Mouse (Mus musculus): ENCODE measurements around the gene Tbc1d22a.

The Tbc1d22a gene

DNA sequence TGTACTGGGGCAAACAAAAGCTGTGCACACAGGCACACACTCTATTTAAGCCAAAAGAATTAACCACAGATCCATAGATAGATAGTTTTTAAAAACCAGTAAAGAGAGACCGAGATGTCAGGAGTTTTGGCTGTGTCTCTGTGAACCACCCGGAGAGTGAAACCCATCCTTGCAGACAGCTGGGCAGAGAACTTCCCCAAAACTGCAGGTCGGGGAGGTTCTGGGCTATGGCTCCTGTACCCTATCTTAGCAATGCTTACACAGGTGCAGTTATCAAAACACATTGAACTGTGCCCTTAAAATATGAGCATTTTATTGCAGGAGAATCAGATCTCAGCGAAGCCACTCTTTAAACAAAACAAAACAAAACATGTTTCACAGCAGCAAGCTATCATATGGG is 33.8 kb upstream of the Tbc1d22a start:
- no peak for DNase-seq (ENCODE audit: inconsistent age in 2 of 2, low spot score in 1 of 2)

DNA sequence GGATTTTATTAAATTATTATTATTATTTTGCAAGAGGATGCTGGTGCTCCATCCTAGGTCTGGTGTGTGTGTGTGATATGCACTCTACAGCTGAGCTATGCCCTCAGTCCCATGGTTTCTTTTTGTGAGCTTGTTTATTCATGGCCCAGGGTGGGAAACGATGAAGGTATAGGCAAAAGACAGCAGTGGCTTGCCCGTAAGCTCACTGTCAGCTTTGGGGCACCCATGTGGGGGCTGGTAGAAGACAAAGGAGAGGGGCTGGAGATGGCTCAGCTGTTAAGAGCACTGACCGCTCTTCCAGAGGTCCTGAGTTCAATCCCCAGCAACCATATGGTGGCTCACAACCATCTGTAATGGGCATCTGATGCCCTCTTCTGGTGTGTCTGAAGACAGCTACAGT is 32.9 kb upstream of the Tbc1d22a start:
- DNase-seq (ENCODE audit: inconsistent age in 2 of 2, low spot score in 1 of 2): peak in 1 of 2 experiments; percentile 28

DNA sequence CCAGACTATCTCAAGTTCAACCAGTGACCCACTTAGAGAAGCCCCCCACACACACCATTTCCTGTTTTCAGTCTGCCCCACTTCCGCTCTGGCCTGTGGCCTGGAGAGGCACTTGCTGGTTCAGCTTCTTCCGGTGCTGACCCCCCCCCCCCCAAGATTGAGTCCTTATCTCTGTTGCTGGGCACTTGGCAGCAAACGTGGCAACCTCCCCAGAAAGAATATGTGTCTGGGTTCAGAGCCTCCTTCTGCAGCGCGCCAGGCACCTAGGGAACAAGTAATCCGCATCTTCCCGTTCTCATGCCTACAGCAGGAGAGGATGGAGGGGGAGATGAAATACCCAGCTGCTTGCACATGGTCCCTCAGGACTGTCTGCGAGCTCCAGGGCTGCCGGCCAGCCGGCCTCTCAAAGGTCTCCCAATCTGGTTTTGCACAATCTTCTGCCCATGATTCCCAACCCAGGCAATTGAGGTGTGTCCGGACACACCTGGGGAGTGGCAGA is 32.3 kb upstream of the Tbc1d22a start:
- peak in 1 of 2 experiments; percentile 67 for DNase-seq (ENCODE audit: inconsistent age in 2 of 2, low spot score in 1 of 2)

DNA sequence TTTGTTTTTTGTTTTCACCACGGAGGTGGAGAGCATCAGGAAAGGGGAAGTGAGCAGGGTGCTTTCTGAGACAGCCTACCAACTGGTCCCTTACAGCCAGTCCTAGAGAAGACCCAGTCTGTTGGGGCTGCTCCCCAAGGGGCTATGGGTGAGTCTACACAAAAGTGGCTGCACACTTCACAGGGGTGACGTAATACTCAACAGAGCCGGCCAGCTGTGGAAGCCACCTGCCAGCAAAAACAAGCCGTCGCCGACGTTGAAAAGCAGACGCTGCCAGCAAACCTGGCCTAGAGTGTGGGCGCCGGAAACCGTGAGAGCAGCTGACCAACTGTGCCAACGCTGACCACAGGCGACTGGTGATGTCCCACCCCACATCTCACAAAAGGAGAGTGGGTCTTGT is 31.6 kb upstream of the Tbc1d22a start:
- DNase-seq (ENCODE audit: inconsistent age in 2 of 2, low spot score in 1 of 2): peak; percentile 51 to 72

DNA sequence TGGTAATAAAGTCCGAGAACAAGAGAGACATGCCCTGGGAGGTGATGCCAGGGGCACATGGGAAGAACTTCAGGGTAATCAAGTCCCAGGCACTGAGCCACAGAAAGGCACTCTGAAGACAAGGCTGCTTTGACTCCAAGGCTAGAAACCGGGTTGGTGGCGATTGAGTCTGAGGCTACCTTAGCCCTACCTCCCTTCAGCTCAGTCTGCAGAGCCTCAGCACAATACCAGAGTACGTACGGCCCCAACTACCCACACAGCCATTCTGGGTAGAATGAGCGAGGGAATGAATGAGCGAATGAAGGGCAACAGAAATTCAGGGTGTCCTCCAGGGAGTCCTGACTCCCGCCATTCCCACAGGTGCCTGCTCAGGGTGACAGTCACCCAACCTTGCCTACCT is 30.8 kb upstream of the Tbc1d22a start:
- DNase-seq (ENCODE audit: inconsistent age in 2 of 2, low spot score in 1 of 2): peak in 1 of 2 experiments; percentile 47

DNA sequence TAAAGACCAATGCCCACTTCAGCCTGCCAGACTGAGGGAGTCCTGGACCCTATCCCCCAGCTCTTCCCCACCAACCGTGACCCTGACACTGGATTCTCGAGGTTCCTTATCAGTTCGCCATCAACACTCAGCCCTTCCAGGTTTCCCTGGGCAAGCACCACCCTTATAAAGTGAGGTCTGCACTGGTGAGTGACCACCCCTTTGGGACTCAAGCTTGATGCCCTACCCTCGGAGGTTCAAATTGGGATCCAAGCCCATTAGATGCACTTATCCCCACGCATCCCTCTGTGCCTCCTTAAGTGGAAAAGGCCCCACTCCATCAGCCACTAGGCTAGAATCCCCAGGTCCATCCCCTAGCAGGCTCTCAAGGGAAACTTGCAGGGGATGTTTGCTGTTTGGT is 30.2 kb upstream of the Tbc1d22a start:
- peak in 1 of 2 experiments; percentile 56 for DNase-seq (ENCODE audit: inconsistent age in 2 of 2, low spot score in 1 of 2)

DNA sequence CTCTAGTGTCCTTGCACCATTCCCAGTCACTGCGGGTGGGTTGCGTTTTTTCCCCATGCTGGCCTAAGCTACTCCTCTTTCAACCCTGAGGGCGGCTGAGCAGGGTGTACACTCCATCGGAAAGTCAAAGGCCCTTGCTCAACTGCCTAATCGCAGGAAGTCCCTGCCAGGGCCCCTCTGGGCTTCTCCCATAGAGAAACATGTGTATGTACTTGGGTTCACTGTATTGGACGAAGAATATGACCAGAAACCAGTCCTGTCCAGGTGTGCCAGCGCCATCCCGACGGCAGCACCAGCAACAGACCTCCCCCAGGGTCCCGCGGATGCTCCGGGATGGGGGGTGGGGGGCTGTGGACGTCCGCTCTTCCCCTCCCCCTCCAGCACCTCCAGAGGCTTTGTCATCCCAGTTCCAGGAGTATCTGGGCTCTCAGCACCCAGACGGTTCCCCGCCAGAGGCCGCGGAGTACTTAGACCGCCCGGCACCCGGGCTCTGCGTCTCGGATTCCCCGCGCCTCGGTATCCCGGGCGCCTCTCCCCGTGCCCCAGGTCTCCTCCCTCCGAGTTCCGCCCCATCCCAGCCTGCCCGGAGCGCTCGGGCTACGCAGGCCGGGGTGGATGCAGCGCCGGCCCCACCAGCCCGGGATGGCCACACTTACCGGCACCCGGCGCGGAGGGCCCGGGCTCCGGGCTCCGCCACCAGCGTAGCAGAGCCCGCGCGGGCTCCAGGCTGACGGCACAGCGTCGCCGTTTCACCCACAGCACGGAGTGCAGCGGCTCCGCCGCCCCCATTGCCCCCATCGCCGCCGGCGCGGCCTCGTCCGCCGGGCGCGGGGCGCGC is 29.2 kb upstream of the Tbc1d22a start:
- DNase-seq (ENCODE audit: inconsistent age in 2 of 2, low spot score in 1 of 2): peak; percentile 74 to 90

DNA sequence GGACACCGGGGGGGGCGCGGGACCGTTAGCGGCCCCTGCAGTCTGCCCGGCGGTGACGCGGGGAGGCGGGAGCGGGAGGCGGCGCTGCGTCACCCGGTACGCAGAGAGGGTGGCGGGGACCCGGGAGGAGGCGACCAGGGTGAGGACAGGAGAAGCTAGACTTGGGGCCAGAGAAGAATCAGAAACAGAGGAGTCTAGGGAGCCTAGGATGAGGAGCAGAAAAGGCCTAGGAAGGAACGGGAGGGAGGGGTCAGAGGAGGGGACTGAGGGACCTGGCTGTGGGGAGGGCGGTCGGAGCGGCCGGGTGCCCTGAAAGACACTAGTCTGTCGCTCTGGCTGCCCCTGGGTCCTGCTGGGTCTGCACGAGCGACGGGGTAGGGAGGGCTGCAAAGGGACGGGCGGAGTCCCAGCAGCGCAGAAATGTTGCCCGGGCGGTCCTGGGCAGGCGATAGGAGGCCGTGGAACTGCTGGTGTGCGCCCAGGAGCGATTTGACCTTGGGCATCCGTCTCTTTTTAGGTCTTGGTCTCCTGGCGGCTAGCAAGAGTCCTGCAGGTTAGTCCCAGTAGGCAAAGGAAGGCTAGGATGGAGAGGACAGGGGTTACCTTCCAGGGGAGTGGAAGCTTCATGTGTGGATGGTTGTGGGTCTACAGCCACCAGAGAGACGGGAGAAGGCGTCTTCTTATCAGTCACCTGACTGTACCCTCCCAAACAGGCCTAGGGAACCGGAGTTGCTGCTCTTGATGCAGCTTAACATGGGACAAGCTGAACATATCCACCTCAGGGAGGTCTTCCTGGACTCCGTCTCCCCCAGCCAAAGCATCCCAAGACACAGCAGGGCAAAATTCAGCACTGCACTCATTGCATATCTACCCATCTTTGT is 28.3 kb upstream of the Tbc1d22a start, which contains the start of gene Cerk:
Gene Cerk (minus strand): TSS at position 453 of the 881 bp plus-strand sequence.
- peak; percentile 91 to 96 for DNase-seq (ENCODE audit: inconsistent age in 2 of 2, low spot score in 1 of 2)

DNA sequence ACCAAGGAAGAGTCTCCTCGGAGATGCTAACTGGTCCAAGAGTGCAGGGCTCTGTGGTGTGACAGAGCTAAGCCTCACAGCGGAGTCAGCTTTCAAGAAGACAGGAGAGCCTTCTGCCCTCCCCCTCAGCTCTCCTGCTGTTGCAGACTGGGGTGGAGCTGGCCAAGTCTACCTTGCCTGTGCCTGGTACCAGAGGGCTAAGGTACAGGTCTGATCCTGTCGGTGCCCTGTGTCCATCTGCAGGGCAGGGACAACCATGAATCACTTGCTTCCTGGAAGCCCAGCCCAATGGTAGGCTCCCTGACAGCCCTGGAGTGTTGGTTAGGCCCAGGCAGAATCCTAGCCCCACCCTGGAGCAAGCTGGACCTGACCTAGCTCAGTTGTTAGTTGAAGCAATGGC is 27.6 kb upstream of the Tbc1d22a start:
- peak in 1 of 2 experiments; percentile 69 for DNase-seq (ENCODE audit: inconsistent age in 2 of 2, low spot score in 1 of 2)

DNA sequence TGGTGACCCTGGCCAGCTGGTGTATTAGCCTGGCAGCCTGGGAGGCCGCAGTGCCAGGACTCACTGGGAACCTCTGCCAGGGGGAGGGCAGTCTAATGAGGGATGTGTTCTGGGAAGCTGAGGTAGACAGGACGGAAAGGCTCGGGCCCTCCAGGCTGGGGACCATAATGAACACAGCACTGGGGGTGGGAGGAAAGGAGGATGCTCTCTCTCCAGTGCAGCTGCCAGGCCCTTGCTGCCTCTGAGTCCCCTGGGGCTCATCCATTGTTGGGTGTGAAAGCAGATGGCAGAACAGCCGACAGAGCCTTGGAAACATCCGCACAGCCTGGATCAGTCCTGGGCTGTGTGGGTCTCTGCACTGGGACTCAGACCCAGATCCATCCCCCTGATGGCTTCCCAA is 26.1 kb upstream of the Tbc1d22a start:
- DNase-seq (ENCODE audit: inconsistent age in 2 of 2, low spot score in 1 of 2): peak; percentile 64 to 77

DNA sequence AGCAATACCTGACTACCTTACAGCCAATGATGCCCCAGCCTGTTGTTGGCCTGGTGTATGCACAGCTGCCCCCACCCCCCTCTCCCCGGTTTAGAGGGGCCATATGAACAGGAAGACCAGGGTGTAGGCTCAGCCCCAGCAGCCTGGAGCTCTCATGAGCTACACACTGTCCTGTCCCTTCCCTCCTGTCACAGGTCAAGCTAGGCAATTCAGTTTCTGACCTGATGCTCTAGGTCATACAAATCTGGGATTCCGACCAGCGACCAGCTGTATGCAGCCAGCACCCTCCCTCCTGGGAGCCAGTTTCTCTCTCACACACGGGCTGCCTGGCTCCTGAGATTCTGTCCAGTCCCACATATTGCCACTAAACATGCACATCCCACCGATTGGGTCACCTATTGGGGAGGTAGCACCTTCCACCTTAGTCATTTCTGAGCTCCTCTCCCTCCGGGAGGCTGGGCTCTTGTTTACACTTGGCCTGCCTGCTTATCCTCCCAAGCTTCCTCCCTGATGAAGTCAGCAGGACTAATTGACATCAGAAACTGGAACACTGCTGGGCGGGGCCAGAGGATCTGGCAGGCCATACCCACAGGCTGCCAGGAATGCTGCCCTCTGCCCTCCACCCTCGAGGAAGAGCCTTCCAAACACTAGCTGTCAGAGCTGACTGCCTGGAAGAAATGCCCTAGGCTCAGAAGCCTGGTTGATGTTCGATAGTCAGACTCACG is 25.4 kb upstream of the Tbc1d22a start:
- peak; percentile 96 to 97 for DNase-seq (ENCODE audit: inconsistent age in 2 of 2, low spot score in 1 of 2)

DNA sequence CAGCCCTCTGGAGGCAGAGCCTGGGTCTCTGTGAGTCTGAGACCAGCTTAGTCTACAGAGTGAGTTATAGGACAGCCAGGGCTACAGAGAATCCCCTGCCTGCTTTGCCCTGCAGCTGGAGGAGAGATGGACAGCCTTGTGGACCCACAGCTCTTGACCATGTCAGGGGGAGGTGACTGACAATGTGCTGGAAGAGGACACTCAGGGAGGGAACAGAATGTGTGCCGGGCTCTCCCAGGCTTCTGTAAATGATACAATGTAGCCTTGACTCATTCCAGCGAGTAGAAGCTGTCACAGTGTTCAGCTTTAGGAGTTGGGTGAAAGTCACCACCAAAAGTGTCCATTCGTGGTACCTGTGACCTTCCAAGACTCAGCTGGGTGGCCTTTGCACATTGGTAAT is 23.9 kb upstream of the Tbc1d22a start:
- peak in 1 of 2 experiments; percentile 50 for DNase-seq (ENCODE audit: inconsistent age in 2 of 2, low spot score in 1 of 2)

DNA sequence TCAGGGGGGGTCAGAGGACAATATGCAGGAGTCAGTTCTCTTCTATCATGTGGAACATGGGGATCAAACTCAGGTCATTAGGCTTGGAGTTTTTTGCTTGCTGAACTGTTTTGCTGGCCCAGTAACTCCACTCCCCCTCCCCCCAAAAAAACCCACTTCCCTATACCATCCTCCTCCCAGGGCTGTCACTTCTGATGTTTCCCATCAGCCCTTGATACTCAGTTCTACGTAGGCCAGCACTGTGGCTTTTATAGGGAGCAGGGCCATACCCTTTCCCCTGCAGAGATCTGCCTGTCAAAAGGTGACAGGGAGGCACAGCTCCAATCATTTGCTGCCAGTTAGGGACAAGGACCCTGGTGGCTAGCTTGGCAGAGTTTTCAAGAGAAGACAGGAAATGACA is 22.8 kb upstream of the Tbc1d22a start:
- DNase-seq (ENCODE audit: inconsistent age in 2 of 2, low spot score in 1 of 2): peak in 1 of 2 experiments; percentile 58

DNA sequence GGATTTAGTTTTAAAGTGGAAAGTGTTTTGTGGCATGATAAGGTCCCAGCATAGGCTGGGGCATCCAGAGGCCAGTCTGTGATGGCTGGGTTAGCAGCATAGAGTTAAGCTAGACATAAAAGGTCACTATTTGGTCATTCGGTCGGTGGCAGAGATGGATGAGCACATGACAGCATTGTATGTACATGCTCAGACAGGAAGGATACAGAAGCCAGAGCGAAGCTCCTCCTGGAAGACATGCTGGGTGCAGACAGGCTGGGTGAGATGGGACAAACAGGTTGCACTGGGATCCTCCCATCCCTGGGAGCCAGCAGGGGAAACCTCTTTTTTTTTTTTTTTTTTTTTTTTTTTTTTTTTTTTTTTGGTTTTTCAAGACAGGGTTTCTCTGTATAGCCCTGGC is 22.3 kb upstream of the Tbc1d22a start:
- no peak for DNase-seq (ENCODE audit: inconsistent age in 2 of 2, low spot score in 1 of 2)

DNA sequence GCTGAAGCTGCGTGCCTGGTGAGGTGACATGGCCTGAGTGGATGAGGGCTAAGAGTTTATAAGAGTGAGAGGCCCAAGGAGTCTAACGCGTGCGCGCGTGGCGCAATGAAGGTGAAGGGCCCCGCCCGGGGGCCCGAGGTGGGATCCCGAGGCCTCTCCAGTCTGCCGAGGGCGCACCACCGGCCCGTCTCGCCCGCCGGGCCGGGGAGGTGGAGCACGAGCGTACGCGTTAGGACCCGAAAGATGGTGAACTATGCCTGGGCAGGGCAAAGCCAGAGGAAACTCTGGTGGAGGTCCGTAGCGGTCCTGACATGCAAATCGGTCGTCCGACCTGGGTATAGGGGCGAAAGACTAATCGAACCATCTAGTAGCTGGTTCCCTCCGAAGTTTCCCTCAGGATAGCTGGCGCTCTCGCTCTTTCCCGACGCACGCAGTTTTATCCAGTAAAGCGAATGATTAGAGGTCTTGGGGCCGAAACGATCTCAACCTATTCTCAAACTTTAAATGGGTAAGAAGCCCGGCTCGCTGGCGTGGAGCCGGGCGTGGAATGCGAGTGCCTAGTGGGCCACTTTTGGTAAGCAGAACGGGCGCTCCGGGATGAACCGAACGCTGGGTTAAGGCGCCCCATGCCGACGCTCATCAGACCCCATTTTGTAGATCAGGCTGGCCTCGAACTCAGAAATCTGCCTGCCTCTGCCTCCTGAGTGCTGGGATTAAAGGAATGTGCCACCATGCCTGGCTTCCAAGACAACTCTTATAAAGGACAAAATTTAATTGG is 19.4 kb upstream of the Tbc1d22a start:
- DNase-seq (ENCODE audit: inconsistent age in 2 of 2, low spot score in 1 of 2): peak in 1 of 2 experiments; percentile 47

DNA sequence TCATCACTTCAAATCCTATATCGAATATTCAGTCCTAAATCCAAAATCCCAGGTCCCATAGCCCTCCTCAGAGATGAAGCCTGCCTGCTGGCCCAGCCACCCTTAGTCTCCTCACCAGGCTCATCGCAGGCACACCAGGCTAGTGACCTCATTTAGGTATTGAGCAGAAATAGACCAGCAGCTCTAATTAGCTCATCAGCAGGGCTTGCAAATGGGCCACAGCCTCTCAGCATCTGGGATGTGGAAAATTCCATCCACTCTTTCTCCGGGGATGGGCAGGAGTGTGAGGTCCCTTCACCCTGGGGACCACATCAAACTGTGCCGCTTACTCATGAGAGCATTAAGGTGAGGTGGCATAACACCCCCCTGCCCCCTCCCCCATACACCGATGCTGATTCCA is 15.2 kb upstream of the Tbc1d22a start:
- peak in 1 of 2 experiments; percentile 45 for DNase-seq (ENCODE audit: inconsistent age in 2 of 2, low spot score in 1 of 2)

DNA sequence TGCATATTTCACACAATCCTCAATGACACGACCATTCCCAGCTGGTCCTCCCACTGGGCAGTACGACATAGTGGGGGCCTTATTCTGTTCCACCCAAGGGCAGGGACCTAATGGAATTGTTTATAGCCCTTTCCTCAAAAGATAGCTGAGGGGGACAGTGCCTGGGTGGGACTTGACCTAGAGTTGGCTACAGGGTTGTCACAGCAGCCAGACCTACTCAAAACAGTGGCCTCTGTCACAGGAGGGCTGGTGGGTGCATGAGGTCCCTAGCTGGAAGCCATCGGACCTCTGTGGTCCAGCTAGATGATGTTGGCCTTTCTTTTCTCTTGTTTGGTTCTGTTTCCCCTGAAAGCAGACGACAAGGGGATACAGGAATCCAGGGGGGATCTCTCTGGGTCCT is 14.8 kb upstream of the Tbc1d22a start:
- DNase-seq (ENCODE audit: inconsistent age in 2 of 2, low spot score in 1 of 2): no peak

DNA sequence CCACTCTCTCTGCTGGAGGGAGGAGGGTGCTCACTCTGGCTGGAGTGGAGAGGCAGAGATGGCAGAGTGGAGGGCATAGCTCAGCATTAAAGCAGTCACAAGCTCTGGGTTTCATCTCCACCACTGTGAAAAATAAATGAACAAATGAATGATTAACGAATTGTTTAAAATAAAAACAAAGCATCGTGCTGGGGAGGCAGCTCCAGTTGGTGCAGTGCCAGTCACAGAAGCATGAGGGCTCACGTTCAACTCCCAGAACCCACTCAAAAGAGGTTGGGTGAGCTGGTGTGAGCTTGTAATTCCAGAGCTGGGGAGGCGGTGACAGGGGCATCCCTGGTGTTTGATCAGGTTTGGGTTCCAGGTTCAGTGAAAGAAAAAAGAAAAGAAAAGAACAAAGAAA is 14.1 kb upstream of the Tbc1d22a start:
- DNase-seq (ENCODE audit: inconsistent age in 2 of 2, low spot score in 1 of 2): no peak

DNA sequence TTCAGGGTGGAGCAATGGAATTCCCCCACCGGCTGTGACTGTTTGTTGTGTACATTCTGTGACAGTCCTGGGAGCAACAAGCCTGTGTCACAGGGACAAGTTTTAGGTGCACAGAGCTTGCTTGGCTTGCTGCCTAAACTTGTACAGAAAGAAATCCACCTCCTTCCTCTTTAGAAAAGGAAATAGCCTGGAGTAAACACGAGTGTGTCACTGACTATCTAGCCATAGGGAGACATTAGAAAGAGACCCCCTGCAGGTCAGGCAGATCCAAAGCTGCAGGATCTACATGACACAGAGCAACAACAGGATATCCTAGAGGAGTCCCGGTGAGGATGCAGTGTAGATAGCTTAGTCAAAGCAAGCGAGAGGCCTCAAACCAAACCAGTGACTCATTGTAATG is 13.2 kb upstream of the Tbc1d22a start:
- DNase-seq (ENCODE audit: inconsistent age in 2 of 2, low spot score in 1 of 2): peak in 1 of 2 experiments; percentile 69

DNA sequence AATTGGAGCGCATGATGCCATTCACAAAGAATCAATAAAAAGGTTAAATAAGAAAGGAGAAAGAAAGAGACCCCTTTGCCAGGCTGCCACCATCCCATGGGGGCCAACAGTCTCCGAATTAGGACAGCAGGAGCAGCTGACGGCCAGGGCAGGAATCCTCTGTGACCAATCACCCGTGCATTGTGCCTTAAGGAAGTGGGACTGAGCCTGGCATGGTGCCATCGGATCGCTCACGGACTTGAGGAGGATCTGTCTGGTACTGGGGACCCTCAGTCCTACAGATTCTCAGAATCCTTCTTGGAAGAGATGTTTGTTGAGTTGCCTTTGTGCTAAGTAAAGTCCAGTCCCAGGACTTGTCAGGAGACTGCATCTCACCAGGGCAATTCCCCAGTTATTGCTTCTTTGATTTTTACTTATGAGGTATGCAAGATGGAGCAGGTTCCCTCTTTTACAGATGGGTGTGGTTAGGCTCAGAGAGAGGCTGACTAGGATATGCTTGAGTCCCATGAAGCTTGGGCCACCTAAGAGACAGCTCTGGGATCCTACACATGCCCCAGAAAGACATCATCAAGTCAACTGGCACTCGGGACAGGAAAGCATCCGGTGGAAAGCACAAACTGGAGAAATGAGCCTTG is 12.4 kb upstream of the Tbc1d22a start:
- peak in 1 of 2 experiments; percentile 60 for DNase-seq (ENCODE audit: inconsistent age in 2 of 2, low spot score in 1 of 2)
